Mouse (Mus musculus) natural killer cell, adult 2 months (primary cell): ENCODE data around the gene Pknox1.
"Not testable (repeated sequence)": the region's sequence is repeated elsewhere in the genome, so short reads cannot be mapped to it uniquely, and the experiment has no call there.

Experiments used
- DNase-seq, 2 experiments: peaks; one replicate each; pipeline ENCODE4 v3.0.0; 2022; ENCODE audit warnings: low spot score in 2 of 2

Pknox1 gene

DNA sequence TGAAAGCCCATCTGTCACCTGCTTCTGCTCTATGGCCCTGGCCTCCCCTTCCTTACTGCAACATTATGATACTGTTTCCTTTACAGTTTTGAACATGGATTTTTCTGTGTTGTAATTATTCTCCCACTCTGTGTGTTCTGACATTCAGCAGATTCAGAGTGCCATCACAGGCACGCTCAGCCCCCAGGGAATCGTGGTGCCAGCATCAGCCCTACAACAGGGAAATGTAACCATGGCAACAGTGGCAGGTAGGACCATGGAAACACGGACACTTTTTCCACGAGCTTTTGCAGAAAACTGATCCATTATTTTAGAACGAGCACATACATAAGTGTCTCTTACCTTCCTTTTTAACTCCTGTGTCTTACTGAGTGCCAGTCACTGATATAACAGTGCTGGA lies 30.5 kb downstream of the Pknox1 start:
- no peak for DNase-seq

DNA sequence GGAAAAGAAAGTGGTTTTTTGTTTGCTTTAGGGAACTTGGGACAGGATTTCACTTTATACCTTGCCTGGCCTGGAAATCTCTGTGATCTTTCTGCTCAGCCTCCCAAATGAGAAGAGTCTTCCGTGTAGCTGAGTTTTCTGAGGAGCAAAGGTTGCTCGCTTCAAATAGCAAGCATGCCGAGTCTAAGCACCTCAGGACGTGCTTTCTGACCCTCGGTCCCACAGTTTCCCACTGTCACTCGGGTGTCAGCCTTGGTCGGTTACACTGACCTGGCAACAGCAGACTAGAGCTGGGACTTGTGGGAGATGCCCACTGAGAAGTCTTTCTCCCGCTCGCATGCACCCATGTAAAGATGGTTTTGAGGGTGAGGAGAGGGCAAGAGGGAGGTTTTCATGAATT lies 33.4 kb downstream of the Pknox1 start:
- DNase-seq, result no peak

DNA sequence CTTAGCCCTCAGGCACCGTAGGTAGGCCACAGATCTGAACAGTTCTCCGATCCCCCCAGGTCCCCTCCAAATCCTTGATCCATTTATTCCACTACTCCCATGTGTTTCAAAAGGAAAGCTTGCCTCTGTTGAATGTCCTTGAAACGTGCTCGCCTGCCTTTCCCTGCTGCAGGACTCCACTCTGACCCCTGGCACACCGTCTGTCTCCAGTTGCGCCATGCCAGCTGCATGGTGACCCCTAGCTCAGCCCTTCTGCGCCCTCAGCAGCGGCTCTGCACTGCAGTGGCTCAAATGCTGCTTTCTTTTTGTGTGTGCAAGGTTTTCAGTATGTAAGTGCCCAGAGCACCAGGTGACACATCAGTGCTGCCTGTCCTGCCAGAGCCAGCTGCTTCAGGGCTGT lies 34.1 kb downstream of the Pknox1 start:
- DNase-seq, result no peak

DNA sequence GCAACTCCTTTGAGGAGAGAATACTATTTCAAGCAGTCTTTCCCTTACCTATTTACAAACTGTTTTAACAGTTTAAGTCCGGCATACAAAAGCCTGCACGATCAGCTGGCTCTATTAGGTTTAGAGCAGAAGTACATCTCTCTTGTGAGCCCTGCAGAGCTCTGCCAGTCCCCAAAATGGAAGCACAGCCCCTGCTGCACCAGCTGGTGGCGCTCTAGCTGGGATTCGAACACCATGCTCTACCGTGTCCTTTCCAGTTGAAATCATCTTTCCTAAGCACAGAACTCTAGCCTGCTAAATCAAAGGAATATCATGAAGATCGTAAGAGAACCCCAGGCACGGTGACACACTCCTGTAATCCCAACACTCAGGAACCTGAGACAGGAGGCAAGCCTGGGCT lies 41.9 kb downstream of the Pknox1 start:
- no peak for DNase-seq

DNA sequence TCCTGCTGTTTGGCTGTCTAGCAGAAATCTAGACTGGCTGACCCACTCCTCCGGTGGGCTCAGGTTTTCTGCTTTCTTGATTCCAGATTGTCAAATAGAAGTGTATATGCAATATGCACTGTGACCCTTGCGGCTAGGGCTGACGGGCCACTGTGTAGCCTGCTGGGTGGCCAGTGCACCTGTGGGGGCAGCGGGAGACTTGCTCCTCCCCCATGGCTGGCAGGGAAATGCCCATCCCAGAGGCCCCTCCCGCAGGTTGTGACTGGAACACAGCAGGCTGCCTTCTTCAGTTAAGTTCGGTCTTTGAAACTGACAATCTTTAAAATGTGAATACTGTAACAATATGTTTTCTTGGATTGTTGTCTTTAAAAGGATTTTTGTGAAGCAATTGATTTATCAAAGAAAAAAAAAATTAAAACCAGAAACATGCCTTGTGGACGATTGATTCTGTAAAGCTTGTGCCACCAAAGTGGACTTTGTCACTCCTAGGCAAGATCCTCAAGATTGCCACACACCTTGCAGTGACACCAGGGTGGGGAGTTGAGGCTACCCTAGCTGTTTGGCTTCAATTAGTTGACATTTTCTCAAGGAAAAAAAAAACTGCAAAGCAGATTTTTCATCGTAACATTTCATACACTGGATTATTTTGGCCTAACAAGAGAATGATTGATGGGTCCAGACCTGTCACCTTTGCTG lies 42.9 kb downstream of the Pknox1 start:
- DNase-seq, result no peak

DNA sequence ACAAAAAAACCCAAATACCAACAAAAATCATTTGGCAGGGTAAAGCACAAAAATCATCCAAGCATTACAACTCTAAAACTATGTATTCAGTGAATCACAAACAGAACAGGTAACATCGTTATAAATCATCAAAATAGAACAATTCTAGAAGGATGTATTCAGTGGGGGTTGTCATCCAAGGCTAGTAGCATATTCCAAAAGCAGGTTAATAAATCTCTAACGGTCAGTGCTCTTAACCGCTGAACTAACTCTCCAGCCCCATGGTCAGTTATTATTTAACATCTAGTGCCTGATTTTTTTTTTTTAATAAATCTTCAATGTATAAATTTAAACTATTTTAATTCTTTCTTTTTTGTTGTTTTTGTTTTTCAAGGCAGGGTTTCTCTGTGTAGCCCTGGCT lies 44.6 kb downstream of the Pknox1 start:
- not testable (repeated sequence) for DNase-seq

DNA sequence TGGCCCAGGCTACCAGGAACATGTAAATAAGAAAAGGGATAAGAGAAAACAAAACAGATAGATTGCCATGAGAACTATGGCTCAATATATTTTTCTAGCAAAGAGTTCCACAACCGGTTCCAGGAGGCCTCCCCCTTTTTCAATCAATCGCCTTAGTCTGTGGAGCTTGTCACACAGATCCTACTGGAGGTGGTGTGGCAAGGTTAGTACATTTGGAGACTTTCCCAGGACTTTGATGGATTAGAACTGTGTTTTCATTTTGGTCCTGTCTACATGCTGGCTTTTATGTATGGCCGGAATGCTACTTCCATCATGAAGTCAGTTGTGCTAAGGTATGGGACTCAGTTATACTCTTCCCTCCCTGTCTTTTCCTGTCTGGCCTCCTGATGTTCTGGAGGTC lies 45.4 kb downstream of the Pknox1 start:
- DNase-seq, result no peak

DNA sequence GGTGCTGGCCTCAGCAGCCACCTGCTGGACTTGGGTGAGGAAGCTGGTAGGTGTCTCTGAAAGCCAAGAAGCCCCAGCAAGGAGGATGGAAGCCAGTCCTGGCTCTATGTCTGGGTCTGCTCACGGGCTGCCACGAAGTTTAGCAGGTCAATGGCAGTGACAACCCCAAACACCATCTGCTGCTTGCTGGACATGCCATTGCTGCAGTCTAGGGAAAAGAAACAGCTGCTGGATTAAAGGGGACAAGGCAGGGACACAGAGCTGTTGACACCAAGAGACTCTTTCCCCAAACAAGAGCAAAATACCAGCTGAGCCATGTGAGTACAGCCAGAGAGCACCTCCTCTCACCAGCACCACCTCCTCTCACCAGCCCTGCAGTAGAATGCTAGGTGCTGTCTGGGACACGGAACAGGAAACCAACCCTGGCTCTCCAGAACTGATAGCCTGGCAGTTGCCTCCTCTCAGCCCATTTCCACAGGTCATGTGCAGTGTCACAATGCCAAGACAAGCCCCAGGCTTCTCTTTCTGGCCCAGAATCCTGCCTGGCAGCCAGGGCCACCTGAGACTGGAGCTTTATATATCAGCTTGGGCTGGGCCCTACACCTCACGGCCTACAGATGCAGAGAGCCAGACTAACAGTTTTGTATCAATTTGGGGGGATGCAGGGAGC lies 48.7 kb downstream of the Pknox1 start:
- no peak for DNase-seq

DNA sequence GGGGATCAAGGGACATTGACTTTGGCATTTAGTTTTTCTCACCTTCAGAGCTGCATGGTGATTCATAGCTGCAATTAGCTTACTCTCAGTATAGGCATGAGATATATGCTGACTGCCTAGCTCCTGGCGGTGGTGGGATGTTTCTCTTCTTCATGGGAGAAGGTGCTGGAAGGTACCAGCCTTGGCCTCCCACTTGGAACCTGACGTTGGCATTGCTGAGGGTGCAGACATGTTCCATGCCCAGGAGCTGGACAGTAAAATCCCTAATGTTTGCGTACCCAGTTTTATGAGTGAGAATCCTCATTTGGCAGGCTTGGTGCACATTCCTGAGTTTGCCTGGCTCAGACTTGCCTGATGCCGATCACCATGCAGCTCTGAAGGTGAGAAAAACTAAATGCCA lies 58.6 kb downstream of the Pknox1 start:
- no peak for DNase-seq

DNA sequence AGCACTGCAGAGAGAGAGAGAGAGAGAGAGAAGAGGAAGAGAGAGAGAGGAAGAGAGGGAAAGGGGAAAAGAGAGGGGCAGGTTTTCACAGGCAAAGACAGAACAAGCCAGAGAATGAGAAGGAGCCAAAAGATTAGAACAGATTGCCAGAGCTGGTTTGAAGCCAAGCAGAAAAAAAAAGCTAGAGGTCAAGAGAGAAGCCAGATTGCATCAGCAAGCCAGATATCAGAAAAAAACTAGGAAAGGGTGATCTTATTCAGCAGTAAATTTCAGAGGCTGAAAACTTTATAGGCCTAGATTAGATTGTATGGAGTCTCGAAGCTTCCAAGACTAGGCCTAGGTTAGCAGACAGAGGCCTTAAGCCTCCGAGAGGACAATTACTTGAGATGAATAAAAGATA lies 63.4 kb downstream of the Pknox1 start:
- no peak for DNase-seq

DNA sequence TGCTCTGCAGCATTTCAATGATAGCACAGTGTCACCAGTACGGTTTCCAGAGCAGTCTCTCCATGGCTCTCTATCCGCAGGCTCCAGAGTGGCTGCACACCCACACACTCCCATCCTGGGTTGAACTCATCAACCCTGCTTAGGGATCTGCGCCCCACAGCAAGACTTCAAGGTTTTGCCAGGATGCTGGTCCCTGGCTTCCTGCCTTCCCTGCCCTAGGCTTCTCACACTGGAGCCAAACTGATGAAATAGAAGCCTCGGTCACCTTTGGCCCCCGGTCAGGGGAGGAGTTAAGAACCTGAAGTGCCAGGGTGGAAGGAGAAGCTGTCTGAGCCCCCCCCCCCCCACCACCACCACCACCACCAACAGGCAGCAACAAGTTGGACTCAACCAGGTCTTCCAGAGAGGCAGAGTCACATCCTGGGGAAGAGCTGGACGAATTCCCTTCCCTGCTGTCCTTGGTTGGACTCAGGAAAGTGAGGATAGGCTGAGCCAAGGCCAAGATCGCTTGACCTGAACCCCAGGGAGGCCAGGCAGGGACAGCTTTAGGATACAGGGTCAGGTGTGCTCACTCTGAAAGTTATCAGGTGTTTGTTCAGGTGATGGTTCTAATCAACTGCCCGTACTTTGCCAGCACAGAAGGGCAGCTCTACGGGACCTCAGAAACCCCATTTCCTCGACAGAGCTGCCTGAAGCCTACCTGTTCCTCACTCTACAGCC lies 66.7 kb downstream of the Pknox1 start:
- no peak for DNase-seq

DNA sequence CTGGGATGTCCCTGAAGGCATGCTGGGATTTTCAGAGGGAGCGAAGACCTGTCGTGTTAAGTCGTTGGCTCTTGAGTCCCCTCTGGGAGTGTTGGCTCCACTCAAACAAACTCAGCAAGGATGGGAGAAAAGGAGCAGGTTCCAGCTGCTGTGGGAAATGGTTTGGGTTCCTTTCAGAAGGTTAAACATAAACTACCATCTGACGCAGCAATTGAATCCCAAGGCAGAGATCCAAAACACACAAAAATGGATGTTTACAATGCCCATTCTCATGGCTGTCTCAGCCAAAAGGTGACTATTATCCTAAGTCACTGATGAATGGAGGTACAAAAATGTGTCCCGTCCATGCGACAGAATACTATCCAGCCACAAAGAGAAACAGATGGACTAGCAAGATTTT lies 68.5 kb downstream of the Pknox1 start:
- no peak for DNase-seq

DNA sequence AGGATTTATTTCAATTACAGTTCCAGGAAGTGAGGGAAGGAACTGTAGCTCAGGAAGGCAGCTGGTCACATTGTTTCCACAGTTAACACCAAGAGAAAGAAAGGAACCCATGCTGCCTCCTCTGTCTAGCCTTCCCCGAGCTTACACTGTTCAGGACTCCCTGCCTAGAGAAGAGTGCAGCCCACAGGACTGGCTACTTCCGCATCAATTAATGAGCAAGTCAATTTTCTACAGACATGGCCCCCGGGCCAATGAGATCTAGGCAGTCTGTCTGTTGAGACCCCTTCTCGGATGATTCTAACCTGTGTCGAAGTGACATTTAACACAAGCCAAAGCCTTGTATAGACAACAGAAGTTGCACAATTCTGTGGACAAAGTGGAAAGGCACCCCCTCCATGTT lies 70.4 kb downstream of the Pknox1 start:
- no peak for DNase-seq

DNA sequence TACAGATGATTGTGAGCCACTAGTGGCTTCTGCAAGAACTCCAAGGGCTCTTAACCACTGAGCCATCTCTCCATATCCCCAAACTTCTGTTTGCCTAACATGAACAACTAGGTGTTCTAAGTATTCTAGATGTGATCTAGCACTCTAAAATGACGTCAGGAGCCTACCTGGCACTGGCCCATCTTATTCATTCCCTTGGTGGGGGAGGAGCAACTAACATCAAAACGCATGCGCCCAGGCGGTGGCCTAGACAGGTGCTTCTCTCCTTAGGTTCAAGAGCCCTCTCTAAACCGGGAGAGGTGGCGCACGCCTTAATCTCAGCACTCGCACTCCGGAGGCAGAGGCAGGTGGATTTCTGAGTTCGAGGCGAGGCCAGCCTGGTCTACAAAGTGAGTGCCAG lies 71.2 kb downstream of the Pknox1 start:
- no peak for DNase-seq

DNA sequence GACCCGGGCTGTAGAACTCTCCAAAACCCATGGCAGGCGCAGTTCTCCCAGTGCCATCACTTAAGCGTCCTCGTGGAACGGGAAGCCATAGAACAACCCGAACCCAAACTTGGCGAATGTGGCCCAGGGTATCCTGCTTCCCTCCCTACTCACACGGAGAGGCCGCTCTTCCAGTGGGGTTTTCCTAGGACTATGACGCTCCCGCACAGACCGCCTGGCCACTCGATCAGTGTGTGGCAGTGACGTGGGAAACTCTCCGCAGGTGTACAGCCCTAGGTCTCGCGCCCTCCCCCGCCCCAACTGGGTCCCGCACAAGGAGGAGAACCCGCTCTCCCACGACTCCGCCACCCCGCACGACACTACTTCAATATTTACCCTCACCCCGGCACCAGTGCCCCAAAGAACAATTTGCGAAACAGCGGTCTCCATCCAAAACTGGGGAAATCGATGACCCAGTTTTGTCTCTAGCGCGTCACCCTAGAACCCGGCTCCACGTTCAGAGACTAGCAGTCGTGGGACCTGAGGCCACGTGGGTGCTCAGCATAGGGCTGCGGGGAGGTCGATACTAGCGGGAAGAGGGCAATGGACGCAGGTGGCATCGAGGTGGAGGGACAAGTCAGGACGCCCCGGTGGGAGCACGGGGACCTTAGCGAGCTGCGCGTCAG lies 71.9 kb downstream of the Pknox1 start:
- DNase-seq, result no peak

DNA sequence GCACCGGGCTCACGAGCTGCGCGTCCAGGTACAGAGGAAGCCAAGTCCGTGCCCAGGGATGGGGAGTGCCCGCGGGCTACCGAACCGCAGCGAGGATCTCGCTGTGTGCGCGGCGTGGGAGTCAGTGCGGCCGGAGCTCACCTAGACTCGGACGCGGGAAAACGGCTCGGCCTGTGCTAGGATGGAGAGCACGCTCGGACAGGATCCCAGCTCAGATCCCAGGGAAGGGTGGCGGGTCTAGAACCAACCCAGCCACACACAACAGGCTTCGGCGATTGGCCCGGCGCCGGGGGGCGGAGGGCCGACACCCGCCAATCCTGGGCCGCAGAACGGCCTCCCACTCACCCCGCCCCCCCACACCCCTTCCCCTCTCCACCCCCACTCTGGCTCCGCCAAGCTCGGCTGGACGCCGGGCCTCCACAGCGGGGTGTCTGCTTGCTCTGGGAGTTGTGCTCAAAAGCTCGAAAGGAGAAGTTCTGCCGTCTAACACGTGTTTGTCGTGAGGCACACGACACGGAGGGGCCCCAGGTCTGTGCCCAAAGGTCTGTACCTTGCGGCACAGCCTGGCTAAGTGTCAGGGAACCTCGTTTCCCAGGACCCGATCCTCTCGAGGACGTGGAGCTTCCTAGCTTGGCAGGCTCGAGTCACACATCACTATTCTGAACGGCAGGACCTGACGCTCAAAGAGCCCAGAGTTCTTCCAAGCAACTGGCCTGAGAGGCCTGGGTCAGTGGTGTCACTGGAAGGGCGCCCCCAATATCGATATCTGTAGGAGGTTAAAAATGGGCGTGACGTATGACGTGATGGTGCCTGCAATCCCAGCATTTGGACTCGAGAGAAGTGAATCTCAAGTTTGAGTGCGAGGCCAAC lies 72.6 kb downstream of the Pknox1 start, which contains the start of gene Cbs:
Cbs (minus strand) TSS at position 297 of the 870 bp plus-strand sequence.
- DNase-seq, result peak in 1 of 2 experiments; percentile 51

DNA sequence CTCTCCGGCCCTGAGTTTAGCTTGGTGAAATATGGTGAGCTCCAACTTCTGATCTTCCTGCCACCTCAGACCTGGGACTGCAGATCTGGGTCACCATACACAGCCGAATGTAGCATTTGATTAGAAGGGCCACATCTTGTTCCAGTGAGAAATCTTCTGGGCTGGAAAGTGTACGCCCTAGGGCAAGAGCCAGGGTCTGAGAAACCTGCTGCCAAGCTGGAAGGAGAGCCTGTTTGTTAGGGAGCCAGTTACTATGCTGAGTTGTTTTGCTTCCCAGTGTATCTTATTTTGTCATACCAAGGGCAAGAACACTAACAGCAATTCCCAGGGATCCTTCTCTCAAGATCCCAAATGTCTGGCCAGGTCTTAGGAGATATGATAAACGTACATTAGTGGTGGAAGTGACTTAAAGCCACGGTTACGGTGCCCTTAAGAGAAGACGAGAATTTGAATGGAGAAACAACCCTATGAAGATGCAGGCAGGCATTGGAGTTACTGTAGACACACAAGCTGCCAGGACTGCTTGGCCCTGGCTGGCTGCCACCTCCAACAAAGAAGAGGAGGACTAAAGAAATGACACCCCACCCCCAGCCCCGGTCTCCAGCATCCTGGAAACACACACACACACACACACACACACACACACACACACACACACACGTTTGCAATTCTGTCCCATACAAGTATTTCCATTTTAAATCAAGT lies 73.5 kb downstream of the Pknox1 start:
- DNase-seq, result no peak

DNA sequence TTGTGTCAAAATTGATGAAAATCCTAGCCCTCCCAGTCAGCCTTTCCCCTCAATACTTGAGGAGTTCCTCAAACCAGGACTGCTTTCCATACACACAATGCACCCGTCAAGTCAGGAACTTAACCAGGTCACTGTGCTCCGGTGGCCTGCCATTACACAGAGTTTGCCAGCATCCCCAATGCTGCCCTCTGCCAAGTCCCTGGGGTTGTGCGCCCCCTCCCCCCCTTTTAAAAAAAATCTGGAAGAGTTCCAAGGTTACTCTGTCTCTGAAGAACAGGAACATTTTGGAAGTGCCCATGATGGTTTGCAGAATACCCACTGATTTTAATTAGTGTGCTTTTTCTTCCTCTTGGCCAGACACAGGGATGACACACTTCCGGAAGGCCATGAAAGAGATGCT lies 75.1 kb downstream of the Pknox1 start:
- DNase-seq, result no peak

DNA sequence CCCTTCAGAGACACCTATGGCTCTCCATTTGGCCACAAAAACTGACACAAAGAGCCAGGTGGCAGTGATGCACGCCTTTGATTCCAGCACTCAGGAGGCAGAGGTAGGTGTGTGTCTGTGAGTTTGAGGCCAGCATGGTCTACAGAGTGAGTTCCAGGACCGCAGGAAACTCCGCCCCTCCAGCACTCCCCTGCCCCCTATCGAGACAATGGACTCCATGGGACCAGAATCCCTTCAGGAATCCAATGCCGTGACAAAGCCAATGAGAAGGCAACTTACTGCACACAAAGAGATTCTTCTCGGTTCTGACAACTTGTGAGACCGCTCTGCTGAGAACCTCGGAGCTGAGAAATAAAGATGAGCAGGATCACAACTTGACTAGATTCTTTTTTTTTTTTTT lies 77.8 kb downstream of the Pknox1 start:
- no peak for DNase-seq

DNA sequence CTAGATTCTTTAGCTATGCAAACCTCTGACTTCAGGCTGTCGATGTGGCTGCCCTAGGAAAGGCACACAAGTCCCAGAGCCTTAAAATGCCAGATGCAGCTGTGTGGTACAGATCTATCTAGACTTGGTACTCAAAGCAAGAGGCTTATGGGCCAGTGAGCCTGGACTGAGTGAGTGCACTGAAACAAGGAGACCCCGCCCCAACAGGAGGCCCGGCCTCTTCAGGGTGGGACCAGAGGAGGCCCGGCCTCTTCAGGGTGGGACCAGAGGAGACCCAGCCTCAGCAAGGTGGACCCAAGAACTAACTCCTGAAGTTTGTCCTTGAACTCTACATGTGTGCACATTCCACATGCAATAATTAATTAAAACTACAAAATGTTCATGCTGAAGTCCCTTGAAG lies 78.4 kb downstream of the Pknox1 start:
- DNase-seq, result no peak
